Mouse (Mus musculus) adrenal gland, adult 8-10 months (tissue): ENCODE data around the gene Gm21915. TPM values are rescaled to one million over a fixed set of nuclear protein-coding genes. Genes with fewer than 3 reads are reported as not detected.

ENCODE experiments used
- total RNA-seq, 4 experiments: library from RNA; stranded (reverse); gene quantifications; 2 replicates each; pipeline ENCODE4 v1.2.4; 2022

Gm21915 gene
- total RNA-seq, 4 experiments from 2014 or later = not detected

Other genes with a start within 250 kb of the Gm21915 start
- 100 to 1,000 TPM; 341 to 857 (median 612) TPM for gene Gramd1b, start 139.2 kb upstream of the Gm21915 start, total RNA-seq
- 10 to 100 TPM in 1 of 4 experiments, 1 to 10 TPM in 3; 3.5 to 10.5 (median 5.9) TPM for gene Clmp, start 15.3 kb downstream of the Gm21915 start, total RNA-seq
- 1,000 to 10,000 TPM; 1,250 to 2,890 (median 1,476) TPM for gene Hspa8, start 130.4 kb downstream of the Gm21915 start, total RNA-seq
- not detected for gene Bsx, start 203.5 kb downstream of the Gm21915 start, total RNA-seq